Mouse (Mus musculus) cerebellum, postnatal 25 days (tissue): ENCODE measurements around the gene Ahdc1.

ENCODE experiments used
- DNase-seq, 2 experiments: peaks; one replicate each; pipeline ENCODE4 v3.0.0; 2021; ENCODE audit warnings: mixed read lengths in 2 of 2

The Ahdc1 gene

GRCm38 (mm10) chr4:133018263-133018798 is 7.3 kb downstream of the Ahdc1 start:
- DNase-seq = peak in 1 of 2 experiments; percentile 17

GRCm38 (mm10) chr4:133020721-133021120 is 9.7 kb downstream of the Ahdc1 start:
- DNase-seq = no peak

GRCm38 (mm10) chr4:133021181-133021671 is 10.2 kb downstream of the Ahdc1 start:
- peak; percentile 67 to 71 for DNase-seq

- peak in 1 of 2 experiments; percentile 61 for DNase-seq
Observed at GRCm38 (mm10) chr4:133022217-133022616, 11.2 kb downstream of the Ahdc1 start.

GRCm38 (mm10) chr4:133022954-133023635 is 12.0 kb downstream of the Ahdc1 start:
- peak in 1 of 2 experiments; percentile 35 for DNase-seq

- DNase-seq = peak; percentile 27 to 63
Observed at GRCm38 (mm10) chr4:133023636-133024035, 12.6 kb downstream of the Ahdc1 start.

GRCm38 (mm10) chr4:133024404-133024803 is 13.3 kb downstream of the Ahdc1 start:
- DNase-seq = no peak

GRCm38 (mm10) chr4:133024969-133025685 is 14.1 kb downstream of the Ahdc1 start:
- DNase-seq = peak; percentile 40 to 58

- no peak for DNase-seq
Observed at GRCm38 (mm10) chr4:133026272-133026671, 15.2 kb downstream of the Ahdc1 start.

- no peak for DNase-seq
Observed at GRCm38 (mm10) chr4:133026826-133027375, 15.8 kb downstream of the Ahdc1 start.

GRCm38 (mm10) chr4:133027721-133028120 is 16.7 kb downstream of the Ahdc1 start:
- no peak for DNase-seq

GRCm38 (mm10) chr4:133028193-133028592 is 17.1 kb downstream of the Ahdc1 start:
- no peak for DNase-seq

- DNase-seq = no peak
Observed at GRCm38 (mm10) chr4:133028875-133029274, 17.8 kb downstream of the Ahdc1 start.

GRCm38 (mm10) chr4:133032410-133033095 is 21.5 kb downstream of the Ahdc1 start:
- no peak for DNase-seq

GRCm38 (mm10) chr4:133034478-133034877 is 23.4 kb downstream of the Ahdc1 start:
- no peak for DNase-seq

GRCm38 (mm10) chr4:133035446-133035845 is 24.4 kb downstream of the Ahdc1 start:
- DNase-seq = no peak

GRCm38 (mm10) chr4:133035946-133036345 is 24.9 kb downstream of the Ahdc1 start:
- no peak for DNase-seq

- DNase-seq = peak in 1 of 2 experiments; percentile 64
Observed at GRCm38 (mm10) chr4:133037293-133037692, 26.2 kb downstream of the Ahdc1 start.

- no peak for DNase-seq
Observed at GRCm38 (mm10) chr4:133037798-133038197, 26.7 kb downstream of the Ahdc1 start.

GRCm38 (mm10) chr4:133038521-133039115 is 27.6 kb downstream of the Ahdc1 start:
- peak; percentile 58 to 74 for DNase-seq

- peak in 1 of 2 experiments; percentile 70 for DNase-seq
Observed at GRCm38 (mm10) chr4:133039116-133039819, 28.2 kb downstream of the Ahdc1 start.

GRCm38 (mm10) chr4:133039832-133040231 is 28.8 kb downstream of the Ahdc1 start:
- no peak for DNase-seq
